Mouse (Mus musculus) stomach, postnatal 0 days (tissue): ENCODE measurements at regions not wholly inside any gene's neighbourhood (a gene's known extent, or its start where the extent isn't known, plus 50 kb on each side); places are given as distances from the start of the nearest gene placed in this dataset.

Experiments used
- ATAC-seq: fragments of 200-750 bp; cut with Nextera tagmentation; 2 replicates; pipeline ENCODE4 v1.8.0; 2017; ENCODE audit not compliant: low FRiP score, low TSS enrichment
- DNase-seq: peaks from one replicate; pipeline ENCODE4 v3.0.0-alpha.2; 2016; ENCODE audit warnings: low spot score
- H3K27ac ChIP-seq: fragments of 300-500 bp; sonication (generic); replicated peaks from 2 replicates; pipeline ENCODE4 v1.5.1; 2014; ENCODE audit warnings: mild to moderate bottlenecking, control low read depth
- H3K27me3 ChIP-seq: fragments of 300-500 bp; sonication (generic); 2 replicates; pipeline ENCODE4 v1.6.1; 2014; ENCODE audit warnings: low read length; ENCODE audit not compliant: control insufficient read depth, insufficient read depth
- H3K36me3 ChIP-seq: fragments of 300-500 bp; sonication (generic); 2 replicates; pipeline ENCODE4 v1.6.1; 2014; ENCODE audit warnings: low read length, mixed read lengths; ENCODE audit not compliant: control insufficient read depth, insufficient read depth
- H3K4me1 ChIP-seq: fragments of 300-500 bp; sonication (generic); replicated peaks from 2 replicates; pipeline ENCODE4 v1.6.1; 2014; ENCODE audit warnings: antibody characterized with exemption; ENCODE audit not compliant: control insufficient read depth, insufficient read depth
- H3K4me2 ChIP-seq: fragments of 300-500 bp; sonication (generic); replicated peaks from 2 replicates; pipeline ENCODE4 v1.6.1; 2014; ENCODE audit warnings: low read depth, mild to moderate bottlenecking, control low read depth, moderate library complexity
- H3K4me3 ChIP-seq: fragments of 300-500 bp; sonication (generic); 2 replicates; pipeline ENCODE4 v1.5.1; 2014; ENCODE audit warnings: low read depth, low read length, control low read depth
- H3K9ac ChIP-seq: fragments of 300-500 bp; sonication (generic); 2 replicates; pipeline ENCODE4 v1.6.1; 2014; ENCODE audit warnings: mild to moderate bottlenecking, low read length, control low read depth, mixed read lengths
- H3K9me3 ChIP-seq: fragments of 300-500 bp; sonication (generic); 2 replicates; pipeline ENCODE4 v1.6.1; 2016; ENCODE audit warnings: low read length; ENCODE audit not compliant: control insufficient read depth
- CTCF ChIP-seq: IDR thresholded peaks from 2 replicates; pipeline ENCODE4 v1.5.1; 2016; ENCODE audit warnings: antibody characterized with exemption, low read depth, mild to moderate bottlenecking, moderate library complexity
- EP300 ChIP-seq: optimal IDR thresholded peaks from 2 replicates; pipeline ENCODE3; 2016; ENCODE audit warnings: antibody characterized with exemption
- WGBS: fragments of 180-500 bp; shearing (Covaris S2); extraction: QIAGEN DNeasy Blood & Tissue Kit; methylation state at CpG from one replicate; pipeline ENCODE4 v1.1.7; 2014; 5-methylcytosine and 5-hydroxymethylcytosine counted together

GRCm38 (mm10) chr19:49563612-49564256, 1114.7 kb downstream of the Sorcs1 start:
- H3K27ac ChIP-seq: no peak overlapping the region
- no peak overlapping the region for H3K4me2 ChIP-seq
- no peaks in the 10 kb centered on the region for H3K36me3 ChIP-seq
- DNase-seq: no peak
- H3K9me3 ChIP-seq: no peaks in the 10 kb centered on the region
- no peak overlapping the region for H3K4me3 ChIP-seq
- no peaks in the 10 kb centered on the region for H3K27me3 ChIP-seq
- no peaks in the 10 kb centered on the region for H3K4me1 ChIP-seq
- TF ChIP-seq CTCF (no peak), EP300 (no peak)
- WGBS: 52% methylated on average over 3 of the region's 3 CpGs
- ATAC-seq: no peak
- no peak overlapping the region for H3K9ac ChIP-seq

DNA sequence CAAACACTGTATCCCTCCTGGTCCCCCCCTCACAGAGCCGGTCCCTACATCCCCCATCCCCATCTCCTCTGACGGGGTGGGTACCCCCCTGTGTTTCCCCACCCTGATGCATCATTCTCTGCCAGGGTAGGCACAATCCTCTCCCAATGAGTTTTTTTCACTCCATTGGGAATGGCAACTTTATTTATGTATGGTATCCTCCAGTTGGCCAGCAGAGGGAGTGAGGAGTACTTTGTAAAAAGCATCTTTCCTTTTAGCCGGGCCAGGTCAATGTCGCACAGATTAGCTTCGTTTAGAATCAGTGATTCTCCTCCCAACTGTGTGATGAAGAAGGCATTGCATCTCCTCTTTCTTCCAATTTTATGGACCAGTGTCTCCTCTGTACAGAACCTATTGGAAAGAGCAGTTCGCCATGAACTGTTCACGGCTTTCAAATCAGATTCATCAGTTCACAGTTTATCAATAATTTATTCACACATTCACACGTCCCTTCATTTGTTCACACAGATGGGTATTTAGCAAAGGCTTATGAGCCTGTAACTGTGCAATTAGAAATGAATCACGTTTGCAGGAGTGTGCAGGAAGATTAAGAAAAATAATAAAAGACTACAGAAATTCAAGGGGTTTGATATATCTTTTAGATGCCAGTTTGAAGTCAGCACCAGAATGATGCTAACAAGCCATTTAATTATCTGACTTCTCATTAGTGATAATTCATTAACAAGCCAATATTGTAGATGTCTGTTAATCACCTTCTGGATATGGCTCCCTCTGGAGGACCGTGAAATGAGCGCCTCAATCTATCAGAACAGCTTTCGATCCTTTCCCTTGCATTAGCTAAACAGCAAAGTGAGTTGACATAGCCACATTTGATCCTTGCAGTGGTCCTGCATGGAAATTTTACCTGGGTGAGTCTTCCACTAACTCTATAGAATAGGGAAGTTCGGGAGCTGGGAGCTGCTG, 1138.7 kb downstream of the Sorcs1 start:
- Histone ChIP-seq H3K4me1 (no peaks in the 10 kb centered on the region), H3K9me3 (no peaks in the 10 kb centered on the region), H3K27ac (no peak overlapping the region), H3K4me3 (no peak overlapping the region), H3K36me3 (no peaks in the 10 kb centered on the region), H3K27me3 (no peaks in the 10 kb centered on the region), H3K9ac (no peak overlapping the region), H3K4me2 (no peak overlapping the region)
- DNase-seq (no peak), ATAC-seq (no peak)
- 65% methylated on average over 13 of the region's 13 CpGs for WGBS
- peak; percentile 68 for TF ChIP-seq CTCF
- no peak for TF ChIP-seq EP300
